Mouse (Mus musculus): ENCODE data around the gene Rapgef1. TPM values are rescaled to one million over a fixed set of nuclear protein-coding genes. Genes with fewer than 3 reads are reported as not detected.
A peak's percentile ranks its signal among the peaks of the same experiment; 100 is the strongest.
"Not testable (repeated sequence)": the region's sequence is repeated elsewhere in the genome, so short reads cannot be mapped to it uniquely, and the experiment has no call there.

Gene Rapgef1
- total and polyA plus RNA-seq, 3 experiments = 86.5 to 185 (median 170) TPM

GRCm38 (mm10) chr2:29773323-29773722 is 153.8 kb downstream of the Rapgef1 start:
- H3K27ac ChIP-seq (ENCODE audit: insufficient read depth, low read depth) = no peak overlapping the region
- DNase-seq (ENCODE audit: extremely low read depth) = no peak
- H3K4me3 ChIP-seq (replicated peaks in 1 of 3; ENCODE audit: low read depth in 2 of 3, low read length in 2 of 3, poor library complexity in 1 of 3) = no peak overlapping the region
- H3K4me2 ChIP-seq (ENCODE audit: insufficient read depth, low read depth, poor library complexity, severe bottlenecking) = no peak overlapping the region
- dilution Hi-C loops (cut with MboI; ENCODE audit: extremely low pct_ligation_motif_present, extremely low pct_unique_long_range_greater_than_20kb, low sequenced_read_pairs) (no loop called here), in situ Hi-C loops (cut with MboI; ENCODE audit: low pct_ligation_motif_present, low pct_unique_long_range_greater_than_20kb, low sequenced_read_pairs) (no loop called here)
- no peaks in the 10 kb centered on the region for H3K4me1 ChIP-seq (ENCODE audit: control insufficient read depth in 1 of 2, insufficient read depth in 2 of 2)
- H3K9ac ChIP-seq (ENCODE audit: insufficient read depth, low read depth) = no peak overlapping the region
- peaks cover 20 to 63% of the 10 kb centered on the region in 2 experiments for H3K36me3 ChIP-seq (replicated peaks in 1 of 2; ENCODE audit: control insufficient read depth in 1 of 2, insufficient read depth in 1 of 2, low read length in 1 of 2)
- no peak for TF ChIP-seq ZNF384 (IDR thresholded peaks at IDR 0.05; ENCODE audit: low read depth, low read length)
- no peak for TF ChIP-seq KAT2A (IDR thresholded peaks at IDR 0.05; ENCODE audit: insufficient replicate concordance, low read length)
- TF ChIP-seq NRF1 (IDR thresholded peaks at IDR 0.05; ENCODE audit: low read depth, low read length) = no peak
- TF ChIP-seq SMC3 (IDR thresholded peaks at IDR 0.05; ENCODE audit: low read depth, low read length) = no peak
- no peak for TF ChIP-seq IRF4 (IDR thresholded peaks at IDR 0.05; ENCODE audit: low read depth, low read length)
- no peak for TF ChIP-seq MYC (IDR thresholded peaks at IDR 0.05; ENCODE audit: low read depth, low read length)
- no peak for TF ChIP-seq MAFK (IDR thresholded peaks at IDR 0.05; ENCODE audit: insufficient replicate concordance, low read length)
- TF ChIP-seq PAX5 (IDR thresholded peaks at IDR 0.05; ENCODE audit: low read length) = no peak
- TF ChIP-seq USF2 (conservative IDR thresholded peaks at IDR 0.05; ENCODE audit: low read depth, low read length) = no peak
- H3K9me3 ChIP-seq (replicated peaks; ENCODE audit: low read length) = no peaks in the 10 kb centered on the region
- H3K27me3 ChIP-seq (replicated peaks) = no peaks in the 10 kb centered on the region
- no peaks in the 10 kb centered on the region for H3K79me2 ChIP-seq (replicated peaks; ENCODE audit: control insufficient read depth, extremely low read depth, insufficient read depth, poor library complexity, severe bottlenecking)

GRCm38 (mm10) chr2:29781256-29781655 is 161.7 kb downstream of the Rapgef1 start:
- H3K9ac ChIP-seq (ENCODE audit: insufficient read depth, low read depth); H3K4me2 ChIP-seq (ENCODE audit: insufficient read depth, low read depth, poor library complexity, severe bottlenecking); dilution Hi-C loops (cut with MboI; ENCODE audit: extremely low pct_ligation_motif_present, extremely low pct_unique_long_range_greater_than_20kb, low sequenced_read_pairs); H3K27ac ChIP-seq (ENCODE audit: insufficient read depth, low read depth); H3K79me2 ChIP-seq (replicated peaks; ENCODE audit: control insufficient read depth, extremely low read depth, insufficient read depth, poor library complexity, severe bottlenecking); H3K4me1 ChIP-seq (ENCODE audit: control insufficient read depth in 1 of 2, insufficient read depth in 2 of 2); DNase-seq (ENCODE audit: extremely low read depth); H3K4me3 ChIP-seq (replicated peaks in 1 of 3; ENCODE audit: low read depth in 2 of 3, low read length in 2 of 3, poor library complexity in 1 of 3); H3K27me3 ChIP-seq (replicated peaks); in situ Hi-C loops (cut with MboI; ENCODE audit: low pct_ligation_motif_present, low pct_unique_long_range_greater_than_20kb, low sequenced_read_pairs): not testable (repeated sequence)
- TF ChIP-seq ZNF384 (IDR thresholded peaks at IDR 0.05; ENCODE audit: low read depth, low read length) = 0 out of 2 replicates have a peak, but pooled peaks have one; percentile 31
- Histone ChIP-seq H3K36me3 (replicated peaks in 1 of 2; ENCODE audit: control insufficient read depth in 1 of 2, insufficient read depth in 1 of 2, low read length in 1 of 2) (peaks cover 79 to 95% of the 10 kb centered on the region in 2 experiments), H3K9me3 (replicated peaks; ENCODE audit: low read length) (peaks cover 16% of the 10 kb centered on the region)

- H3K4me3 ChIP-seq (replicated peaks in 1 of 3; ENCODE audit: low read depth in 2 of 3, low read length in 2 of 3, poor library complexity in 1 of 3) = no peak overlapping the region
- no peak overlapping the region for H3K4me2 ChIP-seq (ENCODE audit: insufficient read depth, low read depth, poor library complexity, severe bottlenecking)
- dilution Hi-C loops (cut with MboI; ENCODE audit: extremely low pct_ligation_motif_present, extremely low pct_unique_long_range_greater_than_20kb, low sequenced_read_pairs) = no loop called here
- in situ Hi-C loops (cut with MboI; ENCODE audit: low pct_ligation_motif_present, low pct_unique_long_range_greater_than_20kb, low sequenced_read_pairs) = no loop called here
- no peak overlapping the region for H3K27ac ChIP-seq (ENCODE audit: insufficient read depth, low read depth)
- peaks cover 53 to 69% of the 10 kb centered on the region in 2 experiments for H3K36me3 ChIP-seq (replicated peaks in 1 of 2; ENCODE audit: control insufficient read depth in 1 of 2, insufficient read depth in 1 of 2, low read length in 1 of 2)
- TF ChIP-seq NRF1 (IDR thresholded peaks at IDR 0.05; ENCODE audit: low read depth, low read length) (no peak), ETS1 (conservative IDR thresholded peaks at IDR 0.05; ENCODE audit: low read depth, low read length) (no peak), EP300 (IDR thresholded peaks at IDR 0.05; ENCODE audit: low read length) (no peak), USF2 (conservative IDR thresholded peaks at IDR 0.05; ENCODE audit: low read depth, low read length) (no peak), PAX5 (IDR thresholded peaks at IDR 0.05; ENCODE audit: low read length) (no peak), USF1 (IDR thresholded peaks at IDR 0.05; ENCODE audit: low read depth, low read length) (no peak), JUND (conservative IDR thresholded peaks at IDR 0.05; ENCODE audit: low read depth, low read length) (no peak), MYC (IDR thresholded peaks at IDR 0.05; ENCODE audit: low read depth, low read length) (no peak), SIN3A (IDR thresholded peaks at IDR 0.05; ENCODE audit: low read length) (no peak), POLR2AphosphoS2 (IDR thresholded peaks at IDR 0.05; ENCODE audit: low read depth, low read length) (no peak), ZMIZ1 (IDR thresholded peaks at IDR 0.05; ENCODE audit: low read depth, low read length) (no peak), CHD1 (IDR thresholded peaks at IDR 0.05; ENCODE audit: low read depth, low read length) (no peak), POLR2A (IDR thresholded peaks at IDR 0.05; ENCODE audit: low read depth, low read length) (no peak), NELFE (IDR thresholded peaks at IDR 0.05; ENCODE audit: low read depth, low read length) (no peak)
- no peaks in the 10 kb centered on the region for H3K27me3 ChIP-seq (replicated peaks)
- H3K9me3 ChIP-seq (replicated peaks; ENCODE audit: low read length) = peaks cover 16% of the 10 kb centered on the region
- no peak for DNase-seq (ENCODE audit: extremely low read depth)
- H3K9ac ChIP-seq (ENCODE audit: insufficient read depth, low read depth) = no peak overlapping the region
- peaks cover 16% of the 10 kb centered on the region for H3K79me2 ChIP-seq (replicated peaks; ENCODE audit: control insufficient read depth, extremely low read depth, insufficient read depth, poor library complexity, severe bottlenecking)
- H3K4me1 ChIP-seq (ENCODE audit: control insufficient read depth in 1 of 2, insufficient read depth in 2 of 2) = peaks cover 4 to 16% of the 10 kb centered on the region in 2 experiments; a peak in 3 of 4 replicates
Measured at GRCm38 (mm10) chr2:29784290-29784689, 164.8 kb downstream of the Rapgef1 start.

Measured in CH12.LX (cell line).